Mouse (Mus musculus) olfactory bulb, adult 2 months (tissue): ENCODE results near the gene Tmem144.

Source experiments
- CTCF ChIP-seq: fragments of 200-500 bp; IDR thresholded peaks from 2 replicates; pipeline ENCODE4 v1.5.1; 2012; ENCODE audit warnings: low read depth, mild to moderate bottlenecking, low read length, moderate library complexity; ENCODE audit not compliant: insufficient read depth
- POLR2A ChIP-seq: fragments of 200-500 bp; IDR thresholded peaks from 2 replicates; pipeline ENCODE4 v1.6.1; 2012; ENCODE audit warnings: mild to moderate bottlenecking, low read depth, low read length, moderate library complexity; ENCODE audit not compliant: insufficient read depth

- no peak for TF ChIP-seq CTCF
- no peak for TF ChIP-seq POLR2A
Measured at GRCm38 (mm10) chr3:79884305-79884704, 31.7 kb upstream of the Tmem144 start, which contains the start of gene Fam198b.
